Mouse (Mus musculus): ENCODE results near the gene Rexo4.

Rexo4 gene

DNA sequence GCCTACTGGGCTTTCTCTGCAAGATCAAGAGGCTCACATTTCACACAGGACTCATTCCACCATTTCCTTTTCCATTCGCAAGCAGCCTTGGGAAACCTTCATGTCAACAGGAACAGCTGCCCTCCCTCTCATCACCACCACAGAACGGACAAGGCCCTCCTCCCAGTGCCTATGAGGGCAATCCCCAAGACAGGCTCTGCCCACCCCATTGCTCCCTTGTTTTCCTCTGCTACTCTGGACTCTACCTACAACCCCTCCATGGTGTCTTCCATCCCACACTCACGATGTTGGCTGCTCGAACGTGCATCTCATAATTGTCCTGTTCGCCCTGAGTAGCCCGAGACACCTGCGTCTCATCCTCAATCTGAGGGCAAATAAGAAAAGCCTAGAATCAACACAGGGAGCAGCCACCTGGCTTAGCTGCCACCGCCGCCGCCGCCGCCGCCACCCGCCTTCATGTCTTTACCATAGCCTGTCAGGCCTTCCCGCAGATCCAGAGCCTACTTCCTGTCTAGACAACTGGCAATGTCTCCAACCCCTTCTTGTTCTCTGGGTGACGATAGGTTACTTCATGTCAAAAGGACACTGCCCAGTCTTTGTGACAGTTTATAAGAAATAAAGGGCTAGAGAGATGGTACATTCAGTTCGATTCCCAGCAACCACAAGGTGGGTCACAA, 55.3 kb downstream of the Rexo4 start:
- DNase-seq, result no peak

DNA sequence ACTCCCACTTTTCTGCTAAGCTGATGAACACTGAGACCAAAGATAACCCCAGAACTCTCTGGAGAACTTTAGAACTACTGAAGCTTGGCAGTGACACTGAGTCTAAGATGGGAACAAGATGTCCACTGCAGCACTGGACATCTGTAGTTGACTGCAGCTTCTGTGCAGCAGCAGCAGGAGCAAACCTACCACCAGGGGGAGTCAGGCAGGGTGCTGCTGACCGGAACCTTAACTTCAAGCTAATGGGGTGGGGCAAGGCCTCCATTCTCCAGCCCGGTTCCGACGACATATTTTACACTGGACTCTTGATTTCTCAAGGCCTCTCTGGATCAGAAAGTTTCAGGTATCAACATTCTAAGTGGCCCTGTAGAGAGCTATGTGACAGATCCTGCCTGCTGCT, 57.1 kb downstream of the Rexo4 start:
- no peak for DNase-seq

DNA sequence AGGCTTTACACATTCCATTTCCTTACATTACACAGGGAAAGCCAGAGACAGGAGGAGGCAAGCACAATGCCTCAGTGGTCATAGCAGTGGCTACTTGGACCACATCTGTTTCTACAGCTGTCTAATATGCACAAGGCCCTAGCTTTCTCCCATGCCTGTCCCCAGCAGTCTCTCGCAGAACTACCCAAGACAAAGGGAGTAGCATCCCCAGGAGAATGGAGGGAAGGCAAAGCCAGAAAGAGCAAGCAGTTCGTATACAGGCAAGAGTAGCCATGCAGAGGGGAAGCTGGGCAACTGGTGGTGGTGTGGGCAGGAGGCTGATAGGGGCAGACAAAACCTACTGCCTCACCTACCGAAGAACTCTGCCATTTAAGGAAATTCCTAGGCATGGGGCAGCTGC, 57.8 kb downstream of the Rexo4 start:
- DNase-seq, result no peak

DNA sequence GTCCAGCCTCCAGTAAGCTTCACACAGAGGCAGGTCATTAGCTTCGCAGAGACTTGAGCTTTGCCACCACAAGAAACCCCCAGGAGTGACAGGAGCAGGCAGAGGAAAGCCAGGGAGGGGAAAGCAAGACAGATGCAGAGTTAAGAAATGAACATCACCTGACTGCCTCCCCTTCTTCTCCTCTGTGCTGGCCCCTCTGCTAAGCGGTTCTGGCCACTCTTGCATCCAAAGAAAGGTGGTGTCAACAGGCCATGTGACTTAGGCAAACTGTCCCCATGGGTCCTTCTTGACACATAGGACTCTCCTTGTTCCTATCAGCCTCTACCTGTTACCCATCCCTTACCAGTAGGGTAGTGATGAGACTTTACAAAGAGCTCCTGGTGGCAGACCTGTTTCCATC, 58.2 kb downstream of the Rexo4 start:
- no peak for DNase-seq

All from cerebellum, adult 11-12 months (tissue).